Mouse (Mus musculus): ENCODE data around the gene Hist2h2be. TPM values are rescaled to one million over a fixed set of nuclear protein-coding genes. Genes with fewer than 3 reads are reported as not detected.

Hist2h2be gene
- total and polyA plus RNA-seq, 3 experiments, result 1.8 to 3.2 TPM; not detected in 1

DNA sequence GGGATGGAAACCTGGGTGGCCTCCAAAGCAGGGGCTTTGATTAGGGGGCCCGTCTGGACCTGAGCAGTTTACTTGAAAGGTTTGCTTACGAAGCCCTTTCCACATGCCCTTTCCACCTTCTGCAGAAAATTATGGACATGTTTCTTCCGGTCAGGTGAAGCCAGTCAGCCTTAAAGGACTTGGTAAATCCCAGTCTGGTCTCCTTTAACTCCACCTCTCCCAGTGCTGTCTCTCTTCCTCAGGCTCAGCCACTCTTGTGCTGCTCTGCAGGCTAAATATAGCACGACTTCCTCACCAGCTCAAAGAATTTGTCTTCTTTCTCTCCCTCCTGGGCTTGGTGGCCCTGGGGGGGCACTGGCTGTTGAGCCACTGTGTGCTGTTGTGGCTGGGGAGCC is 38.5 kb upstream of the Hist2h2be start:
- peaks cover 2 to 4% of the 10 kb centered on the region in 2 experiments for H3K4me1 ChIP-seq (ENCODE audit: control insufficient read depth in 1 of 2, insufficient read depth in 2 of 2, low read length in 2 of 2)
- no peaks in the 10 kb centered on the region for H3K27me3 ChIP-seq (ENCODE audit: control insufficient read depth in 1 of 2, insufficient read depth in 2 of 2, low read length in 2 of 2)
- no peak for TF ChIP-seq USF2 (IDR thresholded peaks at IDR 0.05; ENCODE audit: borderline replicate concordance in 1 of 2, insufficient read depth in 1 of 2, low read depth in 1 of 2, low read length in 2 of 2)
- no peak for TF ChIP-seq TBP (IDR thresholded peaks at IDR 0.05; ENCODE audit: low read depth, low read length)
- no peak for TF ChIP-seq MYC (IDR thresholded peaks at IDR 0.05; ENCODE audit: low read depth, low read length)
- TF ChIP-seq POLR2AphosphoS2 (IDR thresholded peaks at IDR 0.05; ENCODE audit: low read length), result no peak
- no peak for TF ChIP-seq KAT2A (conservative IDR thresholded peaks at IDR 0.05; ENCODE audit: low read depth, low read length)
- no peak for TF ChIP-seq MXI1 (IDR thresholded peaks at IDR 0.05; ENCODE audit: low read depth, low read length)
- H3K36me3 ChIP-seq (ENCODE audit: control insufficient read depth in 1 of 2, insufficient read depth in 2 of 2, low read length in 2 of 2), result peaks cover 0 to 4% of the 10 kb centered on the region in 2 experiments; a peak in 2 of 4 replicates
- H3K27ac ChIP-seq (ENCODE audit: control insufficient read depth, low read depth, low read length), result no peak overlapping the region
- H3K9me3 ChIP-seq (replicated peaks; ENCODE audit: insufficient read depth, low read length), result no peaks in the 10 kb centered on the region
- DNase-seq (ENCODE audit: low read depth, low spot score), result no peak
- H3K9ac ChIP-seq (ENCODE audit: control insufficient read depth, low read depth, low read length, poor library complexity, severe bottlenecking), result no peak overlapping the region
- no peak overlapping the region for H3K4me3 ChIP-seq (ENCODE audit: control insufficient read depth in 1 of 2, insufficient read depth in 1 of 2, low read depth in 2 of 2, low read length in 2 of 2)
- H3K79me2 ChIP-seq (ENCODE audit: control insufficient read depth, insufficient read depth, low read length, poor library complexity), result no peaks in the 10 kb centered on the region

DNA sequence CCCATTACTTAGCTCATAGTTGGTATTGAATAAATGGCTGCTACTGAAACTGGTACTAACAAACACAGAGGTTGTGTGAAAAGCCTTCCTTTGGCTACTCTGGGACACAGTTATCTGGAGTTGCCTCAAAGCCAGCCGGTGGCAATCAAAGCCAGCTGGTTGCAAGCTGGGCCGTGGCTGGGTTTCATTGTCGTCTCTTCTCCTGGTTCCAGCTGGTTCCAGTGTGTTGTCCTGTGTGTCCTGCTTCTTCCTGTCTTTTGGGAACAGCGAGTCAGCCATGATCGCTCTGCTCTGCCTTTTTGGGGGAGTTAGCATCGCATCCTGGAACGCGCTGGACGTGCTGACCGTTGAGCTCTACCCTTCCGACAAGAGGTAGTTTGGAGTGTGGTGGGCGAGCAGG is 27.9 kb upstream of the Hist2h2be start:
- no peaks in the 10 kb centered on the region for H3K27me3 ChIP-seq (ENCODE audit: control insufficient read depth in 1 of 2, insufficient read depth in 2 of 2, low read length in 2 of 2)
- TF ChIP-seq JUND (IDR thresholded peaks at IDR 0.05; ENCODE audit: low read depth, low read length), result no peak
- TF ChIP-seq POLR2AphosphoS2 (IDR thresholded peaks at IDR 0.05; ENCODE audit: low read length), result no peak
- TF ChIP-seq USF2 (IDR thresholded peaks at IDR 0.05; ENCODE audit: borderline replicate concordance in 1 of 2, insufficient read depth in 1 of 2, low read depth in 1 of 2, low read length in 2 of 2), result no peak
- no peak for TF ChIP-seq RAD21 (IDR thresholded peaks at IDR 0.05; ENCODE audit: low read depth, low read length)
- TF ChIP-seq HCFC1 (IDR thresholded peaks at IDR 0.05; ENCODE audit: low read depth, low read length), result no peak
- TF ChIP-seq POLR2AphosphoS5 (IDR thresholded peaks at IDR 0.05; ENCODE audit: borderline replicate concordance, low read depth, low read length), result no peak
- TF ChIP-seq TAL1 (IDR thresholded peaks at IDR 0.05; ENCODE audit: low read length), result no peak
- TF ChIP-seq ZC3H11A (IDR thresholded peaks at IDR 0.05; ENCODE audit: low read depth, low read length), result no peak
- TF ChIP-seq ZNF384 (IDR thresholded peaks at IDR 0.05; ENCODE audit: low read depth, low read length), result no peak
- peaks cover 0 to 8% of the 10 kb centered on the region in 2 experiments; a peak in 2 of 4 replicates for H3K36me3 ChIP-seq (ENCODE audit: control insufficient read depth in 1 of 2, insufficient read depth in 2 of 2, low read length in 2 of 2)
- H3K79me2 ChIP-seq (ENCODE audit: control insufficient read depth, insufficient read depth, low read length, poor library complexity), result peaks cover 9% of the 10 kb centered on the region; the same call in 1 of the 2 replicates
- no peaks in the 10 kb centered on the region for H3K9me3 ChIP-seq (replicated peaks; ENCODE audit: insufficient read depth, low read length)
- peaks cover 0 to 10% of the 10 kb centered on the region in 2 experiments; a peak in 2 of 4 replicates for H3K4me1 ChIP-seq (ENCODE audit: control insufficient read depth in 1 of 2, insufficient read depth in 2 of 2, low read length in 2 of 2)
- no peak overlapping the region for H3K9ac ChIP-seq (ENCODE audit: control insufficient read depth, low read depth, low read length, poor library complexity, severe bottlenecking)
- no peak for DNase-seq (ENCODE audit: low read depth, low spot score)
- no peak overlapping the region for H3K4me3 ChIP-seq (ENCODE audit: control insufficient read depth in 1 of 2, insufficient read depth in 1 of 2, low read depth in 2 of 2, low read length in 2 of 2)
- no peak overlapping the region for H3K27ac ChIP-seq (ENCODE audit: control insufficient read depth, low read depth, low read length)

DNA sequence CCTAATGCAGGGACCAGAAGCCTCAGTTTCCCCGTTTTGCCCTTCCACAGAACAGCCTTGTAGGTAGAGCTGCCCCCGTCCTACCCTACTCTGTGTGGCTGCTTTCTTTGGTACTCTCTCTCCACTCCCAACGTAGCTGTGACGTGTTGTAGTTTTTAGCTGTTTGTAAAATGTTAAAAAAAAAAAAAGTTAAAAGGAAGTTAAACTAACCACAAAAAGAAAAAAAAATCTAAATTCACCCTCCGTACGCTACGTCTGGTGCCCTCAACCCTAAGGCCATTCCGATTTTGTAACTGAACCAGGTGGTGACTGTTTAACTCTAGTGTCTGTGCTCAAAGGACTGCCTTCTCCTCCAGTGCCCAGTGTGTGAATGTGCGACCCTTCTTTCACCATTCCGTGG is 26.0 kb upstream of the Hist2h2be start:
- Histone ChIP-seq H3K27ac (ENCODE audit: control insufficient read depth, low read depth, low read length) (no peak overlapping the region), H3K4me1 (ENCODE audit: control insufficient read depth in 1 of 2, insufficient read depth in 2 of 2, low read length in 2 of 2) (peaks cover 12 to 22% of the 10 kb centered on the region in 2 experiments), H3K27me3 (ENCODE audit: control insufficient read depth in 1 of 2, insufficient read depth in 2 of 2, low read length in 2 of 2) (no peaks in the 10 kb centered on the region), H3K9me3 (replicated peaks; ENCODE audit: insufficient read depth, low read length) (no peaks in the 10 kb centered on the region), H3K4me3 (ENCODE audit: control insufficient read depth in 1 of 2, insufficient read depth in 1 of 2, low read depth in 2 of 2, low read length in 2 of 2) (no peak overlapping the region), H3K36me3 (ENCODE audit: control insufficient read depth in 1 of 2, insufficient read depth in 2 of 2, low read length in 2 of 2) (peaks cover 0 to 16% of the 10 kb centered on the region in 2 experiments; a peak in 2 of 4 replicates), H3K9ac (ENCODE audit: control insufficient read depth, low read depth, low read length, poor library complexity, severe bottlenecking) (no peak overlapping the region), H3K79me2 (ENCODE audit: control insufficient read depth, insufficient read depth, low read length, poor library complexity) (peaks cover 9% of the 10 kb centered on the region; the same call in 1 of the 2 replicates)
- DNase-seq (ENCODE audit: low read depth, low spot score), result no peak
- TF ChIP-seq CHD1 (IDR thresholded peaks at IDR 0.05; ENCODE audit: low read depth, low read length) (no peak), JUND (IDR thresholded peaks at IDR 0.05; ENCODE audit: low read depth, low read length) (no peak), ZNF384 (IDR thresholded peaks at IDR 0.05; ENCODE audit: low read depth, low read length) (0 out of 2 replicates have a peak, but pooled peaks have one; percentile 37)

Measured in MEL (cell line).